Mouse (Mus musculus) thymus, postnatal 0 days (tissue): ENCODE data around the gene Fcgr1. TPM values are rescaled to one million over a fixed set of nuclear protein-coding genes. Genes with fewer than 3 reads are reported as not detected.
A peak's percentile ranks its signal among the peaks of the same experiment; 100 is the strongest.
"Not testable (repeated sequence)": the region's sequence is repeated elsewhere in the genome, so short reads cannot be mapped to it uniquely, and the experiment has no call there.

ENCODE experiments used
- DNase-seq: peaks from one replicate; pipeline ENCODE4 v3.0.0-alpha.2; 2015; ENCODE audit warnings: low spot score
- polyA plus RNA-seq: library from polyadenylated mRNA; unstranded; fragments of >200 nt; fragmentation: Nextera tagmentation; extraction: Ambion mirVana; gene quantifications from 2 replicates; pipeline ENCODE4 v1.2.1, GENCODE M21; 2015

Gene Fcgr1
- polyA plus RNA-seq, 1 experiment from 2014 or later = 3.4 TPM

DNA sequence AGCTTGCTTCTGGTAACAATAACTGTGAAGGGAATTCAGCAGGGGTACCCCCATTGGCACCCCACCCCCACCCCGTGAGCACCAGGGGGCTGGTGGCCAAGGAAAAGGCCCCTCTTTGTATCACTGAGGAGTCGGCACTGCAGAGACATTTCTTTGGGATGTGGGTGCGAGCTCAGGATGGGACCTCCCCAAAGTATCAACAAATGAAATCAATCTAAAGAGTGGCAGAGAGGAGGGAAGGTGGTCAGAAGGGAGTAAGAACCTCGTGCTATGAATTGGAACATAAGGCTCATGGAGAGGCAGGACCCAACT, 44.8 kb downstream of the Fcgr1 start:
- DNase-seq = peak; percentile 40

DNA sequence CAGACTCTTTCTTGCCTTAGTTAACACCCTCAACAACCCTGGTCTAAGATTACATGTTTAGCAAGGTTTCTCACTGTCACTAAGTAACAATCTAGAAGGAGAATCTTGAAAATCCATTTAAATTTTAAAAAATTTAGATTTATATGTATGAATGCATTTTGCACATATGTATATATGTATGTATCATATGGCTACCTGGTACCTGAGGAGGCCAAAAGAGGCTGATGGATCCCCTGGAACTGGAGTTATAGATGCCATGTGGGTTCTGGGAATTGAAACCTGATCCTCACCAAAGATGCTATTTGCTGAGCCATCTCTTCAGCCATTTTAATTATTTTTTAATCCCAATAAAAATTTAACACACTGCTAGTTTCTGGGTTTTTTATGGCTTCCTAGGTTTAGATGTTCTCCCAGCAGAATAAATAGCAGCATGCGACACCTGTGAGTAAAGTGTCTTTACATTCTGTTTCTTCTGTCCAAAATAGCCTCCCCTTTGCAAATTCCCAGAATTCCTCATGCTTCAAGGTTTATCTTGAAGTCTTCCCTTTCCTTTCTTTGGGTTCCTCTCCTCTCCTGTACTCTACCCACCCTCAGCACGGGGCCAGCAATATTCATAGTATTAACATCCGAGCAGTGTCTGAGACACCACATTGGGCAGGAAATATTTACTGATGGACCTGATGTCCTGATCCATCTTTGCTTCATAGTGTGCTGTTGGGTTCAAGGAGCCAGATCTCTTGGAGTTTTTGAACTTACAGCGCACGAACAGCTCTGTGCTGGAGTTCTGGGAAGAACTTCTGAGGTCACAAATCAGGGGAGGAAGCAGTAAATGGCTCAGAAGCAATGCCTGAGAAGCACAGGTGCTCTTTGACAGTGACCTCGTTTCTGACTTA, 45.4 kb downstream of the Fcgr1 start:
- no peak for DNase-seq

DNA sequence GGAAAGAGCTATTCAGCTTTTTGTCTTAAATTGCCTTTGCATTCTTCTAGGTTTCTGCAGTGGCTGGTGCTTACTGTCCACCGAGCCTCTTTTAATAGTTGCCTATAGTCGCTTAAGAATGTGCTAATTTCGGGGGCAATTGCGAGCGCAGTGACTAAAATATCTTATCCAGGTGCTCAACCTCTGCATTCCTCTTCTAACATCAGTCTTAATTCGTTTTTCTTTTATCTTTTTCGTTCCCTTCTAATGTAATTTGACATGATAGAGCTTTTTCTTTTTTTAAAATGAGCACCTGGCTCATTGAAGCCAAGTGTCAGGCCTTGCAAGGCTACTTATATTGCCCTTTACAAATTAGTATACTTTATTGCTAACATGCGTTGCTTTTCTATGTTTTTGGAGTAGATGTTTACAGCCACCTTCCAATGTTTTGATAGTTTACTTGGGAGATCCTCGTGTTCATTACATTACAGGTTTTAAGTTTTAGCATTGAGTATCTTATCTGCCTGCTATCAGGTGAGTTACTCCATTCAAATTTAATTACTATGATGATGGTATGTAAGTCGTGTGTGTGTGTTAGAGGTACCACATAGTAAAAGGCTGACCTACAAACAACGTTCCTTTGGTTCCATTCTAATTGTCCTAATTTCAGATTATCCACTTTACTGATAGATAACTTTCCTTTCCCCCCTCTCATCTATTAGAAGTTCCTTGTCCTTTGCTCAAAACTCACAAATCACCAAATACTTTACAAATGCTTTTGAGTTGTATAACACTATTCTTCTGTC, 46.2 kb downstream of the Fcgr1 start:
- peak; percentile 34 for DNase-seq

GRCm38 (mm10) chr3:96246427-96246856, 47.3 kb downstream of the Fcgr1 start, which contains the start of gene Hist2h3c1:
Gene Hist2h3c1 (plus strand): TSS chr3:96246685.
- not testable (repeated sequence) for DNase-seq

GRCm38 (mm10) chr3:96246018-96246417, 47.8 kb downstream of the Fcgr1 start:
- not testable (repeated sequence) for DNase-seq

GRCm38 (mm10) chr3:96245003-96245886, 48.5 kb downstream of the Fcgr1 start, which contains the start of gene Hist2h2aa1:
Gene Hist2h2aa1 (plus strand): TSS chr3:96245497.
- peak; percentile 82 for DNase-seq

- DNase-seq = no peak
Observed at GRCm38 (mm10) chr3:96243921-96244572, 49.7 kb downstream of the Fcgr1 start.

DNA sequence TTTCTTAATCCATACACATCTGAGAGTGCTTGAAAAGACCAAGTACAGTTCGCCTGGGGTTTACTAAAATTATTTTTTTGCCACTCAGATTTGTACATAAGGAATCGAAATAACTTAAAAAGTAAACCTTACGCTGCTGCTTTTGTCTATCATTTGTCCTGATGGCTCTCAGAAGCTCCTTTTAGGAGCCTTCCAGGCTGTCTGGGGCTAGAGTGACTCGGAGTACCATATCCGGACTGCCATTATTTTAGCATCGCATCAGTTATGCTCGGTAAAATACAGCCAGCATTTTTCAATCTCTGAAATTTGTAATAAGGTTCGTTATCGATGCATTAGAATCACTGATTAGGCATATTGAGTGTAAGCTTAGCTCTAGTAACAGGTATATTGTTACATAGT, 53.0 kb downstream of the Fcgr1 start:
- DNase-seq = no peak

GRCm38 (mm10) chr3:96239949-96240798, 53.6 kb downstream of the Fcgr1 start, which contains the start of gene Hist2h2aa2:
Gene Hist2h2aa2 (minus strand): TSS chr3:96240276.
- peak; percentile 63 for DNase-seq

DNA sequence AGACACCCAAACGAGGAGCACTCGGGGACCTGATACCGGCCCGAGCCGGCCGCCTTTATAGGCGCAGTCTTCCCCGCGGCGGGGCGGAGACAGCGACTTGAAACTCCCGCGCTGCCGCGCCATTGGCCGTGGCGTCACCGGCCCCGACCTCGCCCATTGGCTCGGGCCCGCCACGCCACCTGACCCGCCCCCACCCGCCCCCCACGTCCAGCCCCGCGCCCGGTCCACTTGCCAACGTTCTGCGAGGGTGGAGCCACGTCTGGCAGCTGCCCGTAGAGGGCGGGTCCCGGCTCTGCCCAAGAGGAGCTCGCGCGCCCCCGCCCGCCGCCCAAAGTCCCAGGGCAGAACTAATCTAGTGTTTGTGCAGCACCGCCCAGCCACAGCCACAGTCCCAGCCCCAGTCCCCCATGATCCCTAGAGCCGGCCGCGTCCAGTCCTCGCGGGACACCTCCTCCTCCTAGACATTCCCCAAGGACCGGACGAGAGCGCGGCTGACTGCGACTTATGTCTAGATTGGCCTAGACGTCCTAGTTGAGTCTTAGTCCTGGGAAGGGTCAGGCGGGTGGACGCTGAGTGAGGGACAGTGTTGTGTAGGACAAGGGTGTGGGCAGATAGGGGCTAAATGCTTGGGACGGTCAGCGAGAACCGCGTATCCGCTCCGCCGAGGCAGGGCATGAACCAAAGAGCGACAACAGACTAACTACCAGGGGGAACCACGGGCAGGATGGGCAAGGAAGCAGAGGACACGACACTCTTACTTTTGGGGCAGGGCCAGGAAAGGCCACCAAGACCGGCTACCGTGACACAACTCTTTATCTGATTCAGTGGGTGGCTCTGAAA, 54.6 kb downstream of the Fcgr1 start, which contains the start of gene Hist2h3c2:
Hist2h3c2 (minus strand) TSS at position 174 of the 840 bp plus-strand sequence.
- DNase-seq = not testable (repeated sequence)

GRCm38 (mm10) chr3:96237904-96238511, 55.8 kb downstream of the Fcgr1 start:
- DNase-seq = peak; percentile 51

- DNase-seq = peak; percentile 31
Observed at GRCm38 (mm10) chr3:96237335-96237903, 56.4 kb downstream of the Fcgr1 start.

- no peak for DNase-seq
Observed at GRCm38 (mm10) chr3:96236834-96237334, 56.9 kb downstream of the Fcgr1 start.

GRCm38 (mm10) chr3:96235836-96236235, 57.9 kb downstream of the Fcgr1 start:
- no peak for DNase-seq

GRCm38 (mm10) chr3:96234914-96235313, 58.9 kb downstream of the Fcgr1 start:
- peak; percentile 33 for DNase-seq
